Mouse (Mus musculus) liver, adult 2 months (tissue): ENCODE measurements around the gene Olfr1106.

Experiments
- CTCF ChIP-seq: fragments of 200-500 bp; IDR thresholded peaks from 2 replicates; pipeline ENCODE4 v1.5.1; 2011; ENCODE audit warnings: low read depth, low read length, control low read depth
- POLR2A ChIP-seq: fragments of 200-500 bp; IDR thresholded peaks from 2 replicates; pipeline ENCODE4 v1.6.1; 2011; ENCODE audit warnings: low read length, control low read depth; ENCODE audit not compliant: insufficient read depth; ENCODE audit errors: extremely low read depth

DNA sequence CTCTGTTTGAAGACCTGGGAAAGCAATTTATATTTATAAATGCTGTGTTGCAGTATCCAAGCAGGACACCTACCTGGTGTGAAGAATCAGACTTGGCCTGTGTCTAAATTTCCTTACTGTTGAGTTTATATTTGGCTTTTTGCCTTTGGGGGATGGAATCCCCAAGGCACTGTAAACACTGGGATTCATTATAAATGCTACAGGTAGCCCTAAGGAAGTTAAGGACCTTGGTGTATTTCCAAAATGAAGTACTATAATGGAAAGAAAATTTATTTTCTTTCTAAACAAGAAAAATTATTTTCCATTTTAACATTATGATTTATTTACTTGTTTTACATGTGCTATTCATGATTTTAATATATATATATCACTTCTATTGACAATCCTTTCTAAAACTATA, 15.6 kb downstream of the Olfr1106 start, which contains the start of gene Olfr1105:
- no peak for TF ChIP-seq CTCF
- no peak for TF ChIP-seq POLR2A
